Mouse (Mus musculus): ENCODE results near the gene Dnaja1. TPM values are rescaled to one million over a fixed set of nuclear protein-coding genes. Genes with fewer than 3 reads are reported as not detected.

Gene Dnaja1
- total RNA-seq, 2 experiments from 2014 or later: 282 to 289 TPM

GRCm38 (mm10) chr4:40757780-40758420 lies 36.0 kb downstream of the Dnaja1 start, which contains the start of gene Smu1:
Smu1 (minus strand) TSS chr4:40757923.
- H3K4me3 ChIP-seq: peak within 1 kb of the TSS; percentile 94
- peak within 1 kb of the TSS; percentile 77 for H3K27ac ChIP-seq
- TF ChIP-seq CTCF (IDR thresholded peaks at IDR 0.05): no peak; the same call in 1 of the 2 replicates
- peak; percentile 96 to 98 for DNase-seq (ENCODE audit: extremely low spot score in 1 of 2, low spot score in 2 of 2)
- intact Hi-C loops (cut with DNase I): loop anchor here (5.0 kb wide), 1 partner anchor 189 kb away; the partner anchor contains the start of genes Bag1 and Chmp5

GRCm38 (mm10) chr4:40759876-40760275 lies 37.9 kb downstream of the Dnaja1 start:
- no peak for TF ChIP-seq CTCF (IDR thresholded peaks at IDR 0.05)

GRCm38 (mm10) chr4:40774279-40775259 lies 52.6 kb downstream of the Dnaja1 start:
- peak; percentile 39 to 60 for DNase-seq (ENCODE audit: extremely low spot score in 1 of 2, low spot score in 2 of 2)
- Histone ChIP-seq H3K4me3 (no peak overlapping the region), H3K27ac (no peak overlapping the region)
- TF ChIP-seq CTCF (IDR thresholded peaks at IDR 0.05): peak; percentile 79
- intact Hi-C loops (cut with DNase I): loop anchor here (1.0 kb wide), 1 partner anchor 132 kb away; no protein-coding TSS in a partner anchor

More at GRCm38 (mm10) chr4:40759876-40760275, 37.9 kb downstream of the Dnaja1 start:
- intact Hi-C loops (cut with DNase I): loop anchor here (5.0 kb wide), 1 partner anchor 187 kb away; the partner anchor contains the start of genes Bag1 and Chmp5
- no peak for DNase-seq (ENCODE audit: extremely low spot score in 1 of 2, low spot score in 2 of 2)
- Histone ChIP-seq H3K27ac (no peak overlapping the region), H3K4me3 (no peak overlapping the region)

- intact Hi-C loops (cut with DNase I): no loop called here
- no peak for TF ChIP-seq CTCF (IDR thresholded peaks at IDR 0.05)
- no peak overlapping the region for H3K4me3 ChIP-seq
- DNase-seq (ENCODE audit: extremely low spot score in 1 of 2, low spot score in 2 of 2): no peak
- no peak overlapping the region for H3K27ac ChIP-seq
Observed at GRCm38 (mm10) chr4:40776416-40776815, 54.5 kb downstream of the Dnaja1 start.

- no peak for TF ChIP-seq CTCF (IDR thresholded peaks at IDR 0.05)
- Histone ChIP-seq H3K4me3 (no peak overlapping the region), H3K27ac (peak overlapping the region; percentile 32; the same call in 1 of the 2 replicates)
- no peak for DNase-seq (ENCODE audit: extremely low spot score in 1 of 2, low spot score in 2 of 2)
- intact Hi-C loops (cut with DNase I): no loop called here
Observed at GRCm38 (mm10) chr4:40777116-40777515, 55.2 kb downstream of the Dnaja1 start.

- intact Hi-C loops (cut with DNase I): no loop called here
- DNase-seq (ENCODE audit: extremely low spot score in 1 of 2, low spot score in 2 of 2): no peak
- H3K4me3 ChIP-seq: no peak overlapping the region
- no peak overlapping the region for H3K27ac ChIP-seq
- TF ChIP-seq CTCF (IDR thresholded peaks at IDR 0.05): peak; percentile 46
Observed at GRCm38 (mm10) chr4:40778656-40779055, 56.7 kb downstream of the Dnaja1 start.

- Histone ChIP-seq H3K27ac (no peak overlapping the region), H3K4me3 (no peak overlapping the region)
- no peak for TF ChIP-seq CTCF (IDR thresholded peaks at IDR 0.05)
- DNase-seq (ENCODE audit: extremely low spot score in 1 of 2, low spot score in 2 of 2): no peak
- intact Hi-C loops (cut with DNase I): no loop called here
Observed at GRCm38 (mm10) chr4:40781143-40781542, 59.2 kb downstream of the Dnaja1 start.

GRCm38 (mm10) chr4:40781797-40782495 lies 60.0 kb downstream of the Dnaja1 start:
- Histone ChIP-seq H3K4me3 (no peak overlapping the region), H3K27ac (no peak overlapping the region)
- no peak for DNase-seq (ENCODE audit: extremely low spot score in 1 of 2, low spot score in 2 of 2)
- TF ChIP-seq CTCF (IDR thresholded peaks at IDR 0.05): no peak
- intact Hi-C loops (cut with DNase I): no loop called here

- no peak overlapping the region for H3K27ac ChIP-seq
- no peak for DNase-seq (ENCODE audit: extremely low spot score in 1 of 2, low spot score in 2 of 2)
- no peak overlapping the region for H3K4me3 ChIP-seq
- intact Hi-C loops (cut with DNase I): no loop called here
- TF ChIP-seq CTCF (IDR thresholded peaks at IDR 0.05): no peak
Observed at GRCm38 (mm10) chr4:40783049-40783448, 61.1 kb downstream of the Dnaja1 start.

GRCm38 (mm10) chr4:40784556-40785169 lies 62.7 kb downstream of the Dnaja1 start:
- no peak for TF ChIP-seq CTCF (IDR thresholded peaks at IDR 0.05)
- no peak for DNase-seq (ENCODE audit: extremely low spot score in 1 of 2, low spot score in 2 of 2)
- intact Hi-C loops (cut with DNase I): no loop called here
- H3K27ac ChIP-seq: no peak overlapping the region
- H3K4me3 ChIP-seq: no peak overlapping the region

- Histone ChIP-seq H3K27ac (no peak overlapping the region), H3K4me3 (no peak overlapping the region)
- no peak for DNase-seq (ENCODE audit: extremely low spot score in 1 of 2, low spot score in 2 of 2)
- intact Hi-C loops (cut with DNase I): no loop called here
- TF ChIP-seq CTCF (IDR thresholded peaks at IDR 0.05): no peak
Observed at GRCm38 (mm10) chr4:40785620-40786166, 63.7 kb downstream of the Dnaja1 start.

Data from left cerebral cortex, adult 2 months (tissue).